Mouse (Mus musculus) CH12.LX (cell line): ENCODE results near the gene Trpc7. TPM values are rescaled to one million over a fixed set of nuclear protein-coding genes. Genes with fewer than 3 reads are reported as not detected.

Experiments used
- DNase-seq: peaks from one replicate; pipeline ENCODE4 v3.0.0-alpha.2; 2013; ENCODE audit errors: extremely low read depth
- H3K27ac ChIP-seq: 2 replicates; pipeline ENCODE4 v1.5.1; 2012; ENCODE audit warnings: low read depth, mild to moderate bottlenecking, control low read depth, moderate library complexity; ENCODE audit not compliant: insufficient read depth
- H3K27me3 ChIP-seq: replicated peaks from 2 replicates; pipeline ENCODE3; 2012; ENCODE audit warnings: inconsistent platforms
- H3K36me3 ChIP-seq, 2 experiments: replicated peaks in 1 of 2; 2 replicates each; pipeline versions ENCODE3 to v1.6.1; 2012; ENCODE audit warnings: inconsistent platforms in 1 of 2, low read length in 1 of 2, mild to moderate bottlenecking in 1 of 2, mixed read lengths in 1 of 2, moderate library complexity in 1 of 2; ENCODE audit not compliant: control insufficient read depth in 1 of 2, insufficient read depth in 1 of 2
- H3K4me1 ChIP-seq, 2 experiments: 2 replicates each; pipeline ENCODE4 v1.6.1; 2012; ENCODE audit warnings: inconsistent platforms in 1 of 2, moderate library complexity in 1 of 2; ENCODE audit not compliant: insufficient read depth in 2 of 2, control insufficient read depth in 1 of 2
- H3K4me2 ChIP-seq: 2 replicates; pipeline ENCODE4 v1.6.1; 2012; ENCODE audit warnings: low read depth, mild to moderate bottlenecking, control low read depth; ENCODE audit not compliant: poor library complexity, insufficient read depth, severe bottlenecking
- H3K4me3 ChIP-seq, 3 experiments: fragments of 150-350 bp in 1 of 3; sonication (generic) in 1 of 3; replicated peaks in 1 of 3; 2 replicates each; pipeline versions ENCODE3 to v1.5.1; 2011 to 2012; ENCODE audit warnings: low read depth in 2 of 3, low read length in 2 of 3, mild to moderate bottlenecking in 2 of 3, moderate library complexity in 2 of 3, control low read depth in 1 of 3, improper control_type of control experiment in 1 of 3, inconsistent platforms in 1 of 3, mixed read lengths in 1 of 3; ENCODE audit not compliant: poor library complexity in 1 of 3
- H3K79me2 ChIP-seq: replicated peaks from 2 replicates; pipeline ENCODE4 v1.6.1; 2012; ENCODE audit warnings: mild to moderate bottlenecking, moderate library complexity; ENCODE audit not compliant: control insufficient read depth, poor library complexity, insufficient read depth, severe bottlenecking; ENCODE audit errors: extremely low read depth
- H3K9ac ChIP-seq: 2 replicates; pipeline ENCODE4 v1.6.1; 2012; ENCODE audit warnings: low read depth, mild to moderate bottlenecking, control low read depth, moderate library complexity; ENCODE audit not compliant: insufficient read depth
- H3K9me3 ChIP-seq: replicated peaks from 2 replicates; pipeline ENCODE3; 2012; ENCODE audit warnings: low read length, inconsistent platforms, mixed read lengths
- CHD1 ChIP-seq: IDR thresholded peaks from 2 replicates; pipeline ENCODE4 v1.6.1; 2012; ENCODE audit warnings: low read depth, low read length, improper control_type of control experiment, inconsistent platforms
- CHD2 ChIP-seq: IDR thresholded peaks from 2 replicates; pipeline ENCODE4 v1.6.1; 2011; ENCODE audit warnings: low read length, improper control_type of control experiment
- CTCF ChIP-seq, 2 experiments: IDR thresholded peaks in 1 of 2; conservative IDR thresholded peaks in 1 of 2; 2 replicates each; pipeline ENCODE4 v1.5.1; 2011 to 2012; ENCODE audit warnings: low read depth in 2 of 2, low read length in 2 of 2, improper control_type of control experiment in 1 of 2, inconsistent platforms in 1 of 2, mild to moderate bottlenecking in 1 of 2, moderate library complexity in 1 of 2
- EP300 ChIP-seq: IDR thresholded peaks from 2 replicates; pipeline ENCODE4 v1.6.1; 2011; ENCODE audit warnings: low read length, improper control_type of control experiment
- HCFC1 ChIP-seq: IDR thresholded peaks from 2 replicates; pipeline ENCODE4 v1.6.1; 2012; ENCODE audit warnings: low read depth, mild to moderate bottlenecking, inconsistent platforms, low read length, improper control_type of control experiment
- JUN ChIP-seq: IDR thresholded peaks from 2 replicates; pipeline ENCODE4 v1.6.1; 2011; ENCODE audit warnings: low read depth, mild to moderate bottlenecking, low read length, improper control_type of control experiment, moderate library complexity; ENCODE audit not compliant: insufficient read depth
- KAT2A ChIP-seq: IDR thresholded peaks from 2 replicates; pipeline ENCODE4 v1.6.1; 2012; ENCODE audit warnings: low read length, improper control_type of control experiment, inconsistent platforms; ENCODE audit not compliant: insufficient replicate concordance
- MAFK ChIP-seq: IDR thresholded peaks from 2 replicates; pipeline ENCODE4 v1.6.1; 2011; ENCODE audit warnings: low read length, improper control_type of control experiment; ENCODE audit not compliant: insufficient replicate concordance
- MAZ ChIP-seq: IDR thresholded peaks from 2 replicates; pipeline ENCODE4 v1.6.1; 2012; ENCODE audit warnings: low read depth, mild to moderate bottlenecking, inconsistent platforms, low read length, improper control_type of control experiment, moderate library complexity
- MEF2A ChIP-seq: IDR thresholded peaks from 2 replicates; pipeline ENCODE4 v1.6.1; 2014; ENCODE audit warnings: low read depth, mild to moderate bottlenecking, inconsistent platforms, low read length, improper control_type of control experiment, borderline replicate concordance
- MXI1 ChIP-seq: IDR thresholded peaks from 2 replicates; pipeline ENCODE4 v1.6.1; 2011; ENCODE audit warnings: mild to moderate bottlenecking, low read depth, low read length, improper control_type of control experiment
- NELFE ChIP-seq: IDR thresholded peaks from 2 replicates; pipeline ENCODE4 v1.6.1; 2011; ENCODE audit warnings: low read depth, low read length, improper control_type of control experiment
- PAX5 ChIP-seq: IDR thresholded peaks from 2 replicates; pipeline ENCODE4 v1.6.1; 2012; ENCODE audit warnings: low read length, inconsistent platforms, mixed read lengths
- POLR2A ChIP-seq: IDR thresholded peaks from 2 replicates; pipeline ENCODE4 v1.6.1; 2011; ENCODE audit warnings: low read depth, mild to moderate bottlenecking, improper control_type of control experiment, low read length
- TCF12 ChIP-seq: IDR thresholded peaks from 2 replicates; pipeline ENCODE4 v1.6.1; 2014; ENCODE audit warnings: low read depth, mild to moderate bottlenecking, inconsistent platforms, low read length, improper control_type of control experiment
- USF2 ChIP-seq: conservative IDR thresholded peaks from 2 replicates; pipeline ENCODE4 v1.6.1; 2011; ENCODE audit warnings: low read depth, low read length, improper control_type of control experiment
- ZKSCAN1 ChIP-seq: IDR thresholded peaks from 2 replicates; pipeline ENCODE4 v1.6.1; 2012; ENCODE audit warnings: low read depth, inconsistent platforms, low read length, improper control_type of control experiment, borderline replicate concordance
- ZMIZ1 ChIP-seq: IDR thresholded peaks from 2 replicates; pipeline ENCODE4 v1.6.1; 2012; ENCODE audit warnings: low read depth, mild to moderate bottlenecking, inconsistent platforms, low read length, improper control_type of control experiment
- dilution Hi-C: fragments of 300-500 bp; cut with MboI; formaldehyde crosslinking; loops from 2 replicates; pipeline ENCODE4 v1.14.3; 2020; ENCODE audit warnings: low sequenced_read_pairs; ENCODE audit not compliant: extremely low pct_unique_long_range_greater_than_20kb, extremely low pct_ligation_motif_present
- in situ Hi-C: fragments of 300-500 bp; cut with MboI; formaldehyde crosslinking; loops from 3 replicates; pipeline ENCODE4 v1.14.3; 2019; ENCODE audit warnings: low sequenced_read_pairs, low pct_ligation_motif_present, low pct_unique_long_range_greater_than_20kb, mixed read lengths
- polyA plus RNA-seq: library from polyadenylated mRNA; unstranded; fragments of >175 nt; gene quantifications from 2 replicates; pipeline ENCODE4 v1.2.1, GENCODE M21; 2012; ENCODE audit warnings: low read depth; ENCODE audit not compliant: insufficient read length
- total RNA-seq, 2 experiments: library from RNA; depleted of rRNA; stranded (reverse); fragments of 300-350 nt in 1 of 2; fragments of >200 nt in 1 of 2; gene quantifications; 2 replicates each; pipeline ENCODE4 v1.2.3; 2012 to 2014

Gene Trpc7
- total and polyA plus RNA-seq, 3 experiments: not detected

- Histone ChIP-seq H3K4me1 (no peaks in the 10 kb centered on the region), H3K27me3 (no peaks in the 10 kb centered on the region), H3K36me3 (no peaks in the 10 kb centered on the region), H3K27ac (no peak overlapping the region), H3K9me3 (peaks cover 76% of the 10 kb centered on the region), H3K4me2 (no peak overlapping the region), H3K9ac (no peak overlapping the region), H3K4me3 (no peak overlapping the region), H3K79me2 (no peaks in the 10 kb centered on the region)
- DNase-seq: no peak
- no peak for TF ChIP-seq ZMIZ1
- TF ChIP-seq CHD1: no peak
- no peak for TF ChIP-seq ZKSCAN1
- TF ChIP-seq USF2: no peak
- TF ChIP-seq MAFK: no peak
- no peak for TF ChIP-seq PAX5
- TF ChIP-seq MEF2A: no peak
- TF ChIP-seq MAZ: no peak
- no peak for TF ChIP-seq EP300
- dilution Hi-C loops (no loop called here), in situ Hi-C loops (no loop called here)
These were observed 38.2 kb upstream of the Trpc7 start for GRCm38 (mm10) chr13:56933832-56934510.

GRCm38 (mm10) chr13:56930421-56930820 is 34.6 kb upstream of the Trpc7 start:
- dilution Hi-C loops: no loop called here
- H3K4me3 ChIP-seq: no peak overlapping the region
- H3K4me1 ChIP-seq: no peaks in the 10 kb centered on the region
- in situ Hi-C loops: no loop called here
- TF ChIP-seq CHD2 (no peak), JUN (no peak), NELFE (no peak), EP300 (no peak), KAT2A (no peak), POLR2A (no peak), CTCF (conservative IDR thresholded peaks at IDR 0.05 in 1 of 2, IDR thresholded peaks at IDR 0.05 in 1 of 2; ENCODE audit: low read depth in 2 of 2, low read length in 2 of 2) (no peak), MEF2A (no peak), ZMIZ1 (no peak), TCF12 (no peak), HCFC1 (no peak), MXI1 (no peak), PAX5 (no peak)
- H3K79me2 ChIP-seq: no peaks in the 10 kb centered on the region
- no peaks in the 10 kb centered on the region for H3K36me3 ChIP-seq
- DNase-seq: no peak
- H3K9me3 ChIP-seq: peaks cover 55% of the 10 kb centered on the region
- H3K9ac ChIP-seq: no peak overlapping the region
- H3K27me3 ChIP-seq: no peaks in the 10 kb centered on the region
- no peak overlapping the region for H3K27ac ChIP-seq
- no peak overlapping the region for H3K4me2 ChIP-seq
